ENCODE assay signal across 24 mouse cellular contexts in genomic region chr5:113626352-113626751, GRCm38 (mm10). TPM values are rescaled to one million over a fixed set of nuclear protein-coding genes. Genes with fewer than 3 reads are reported as not detected.
DNase-seq lines count a peak whose midpoint lies in the region; ATAC-seq and TF ChIP-seq lines count a peak whose summit lies in the region.
"Had no signal": no experiment of that assay in that cellular context is flagged by ENCODE, and none has a peak within 500 bp of the region (broad histone marks: within the 10 kb centered on the region; RNA-seq: fewer than 3 reads in every experiment).

No protein-coding gene starts in this region.

- peak; percentile 88 for DNase-seq in heart, adult 11 months
- DNase-seq in heart, postnatal 4 days: no peak
- peak; percentile 75 for DNase-seq in 3T3-L1 (ENCODE audit: low read depth, low spot score)
- peak; percentile 64 for DNase-seq in forelimb bud, embryonic 11.5 days (ENCODE audit: low read depth, low spot score)
- DNase-seq in stomach, postnatal 0 days (ENCODE audit: low spot score): no peak
- no peak for DNase-seq in gastrocnemius, adult 18-20 months (ENCODE audit: low spot score)
- DNase-seq in heart, adult 8-10 months (ENCODE audit: low spot score): no peak
- DNase-seq: adrenal gland, postnatal 25 days; cerebellum, adult 11 months; cerebellum, postnatal 10 days; forebrain, postnatal 0 days; kidney, adult 8-10 months; kidney, postnatal 25 days; left cerebral cortex, postnatal 4 days; liver, embryonic 13.5 days; thymus, postnatal 14 days had no signal

- no peak overlapping the region for H3K4me3 ChIP-seq in stomach, postnatal 0 days (ENCODE audit: low read depth, low read length)
- H3K4me3 ChIP-seq: embryonic facial prominence, embryonic 13.5 days; forebrain, embryonic 10.5 days; hindbrain, embryonic 12.5 days; liver, embryonic 13.5 days; midbrain, embryonic 13.5 days; myocyte had no signal

- 59% methylated on average over 8 of the region's 8 CpGs for WGBS in stomach, postnatal 0 days

- ATAC-seq in megakaryocyte, adult 5-6 weeks (ENCODE audit: poor library complexity, severe bottlenecking): peak; percentile 85
- ATAC-seq in stomach, postnatal 0 days (ENCODE audit: low FRiP score, low TSS enrichment): no peak
- ATAC-seq: forebrain, postnatal 0 days; inflammation-experienced regulatory T-cells, adult 6 months; midbrain, embryonic 13.5 days had no signal

- H3K36me3 ChIP-seq in stomach, postnatal 0 days (ENCODE audit: control insufficient read depth, insufficient read depth, low read length): no peaks in the 10 kb centered on the region
- H3K36me3 ChIP-seq: embryonic facial prominence, embryonic 13.5 days; forebrain, embryonic 10.5 days; G1E; hindbrain, embryonic 12.5 days; liver, embryonic 13.5 days; midbrain, embryonic 13.5 days had no signal

- H3K27me3 ChIP-seq in stomach, postnatal 0 days (ENCODE audit: control insufficient read depth, insufficient read depth, low read length): no peaks in the 10 kb centered on the region
- H3K27me3 ChIP-seq: embryonic facial prominence, embryonic 13.5 days; hindbrain, embryonic 12.5 days; midbrain, embryonic 13.5 days had no signal

- no peak for TF ChIP-seq EP300 in stomach, postnatal 0 days (optimal IDR thresholded peaks at IDR 0.05)

- no peak overlapping the region for H3K9ac ChIP-seq in stomach, postnatal 0 days (ENCODE audit: low read length)
- H3K9ac ChIP-seq: embryonic facial prominence, embryonic 13.5 days; forebrain, postnatal 0 days; hindbrain, embryonic 12.5 days; liver, embryonic 13.5 days; midbrain, embryonic 13.5 days had no signal

- H3K4me2 ChIP-seq in stomach, postnatal 0 days (replicated peaks; ENCODE audit: low read depth): no peak overlapping the region
- H3K4me2 ChIP-seq: embryonic facial prominence, embryonic 13.5 days; hindbrain, embryonic 12.5 days; liver, embryonic 13.5 days; midbrain, embryonic 13.5 days had no signal

- H3K9me3 ChIP-seq in stomach, postnatal 0 days (ENCODE audit: control insufficient read depth, low read length): no peaks in the 10 kb centered on the region
- H3K9me3 ChIP-seq: embryonic facial prominence, embryonic 13.5 days; forebrain, embryonic 10.5 days; hindbrain, embryonic 12.5 days; liver, embryonic 13.5 days; midbrain, embryonic 13.5 days had no signal

- no peak overlapping the region for H3K27ac ChIP-seq in stomach, postnatal 0 days (replicated peaks)
- H3K27ac ChIP-seq: embryonic facial prominence, embryonic 13.5 days; hindbrain, embryonic 12.5 days; liver, embryonic 13.5 days; midbrain, embryonic 13.5 days had no signal

- TF ChIP-seq CTCF in stomach, postnatal 0 days (IDR thresholded peaks at IDR 0.05; ENCODE audit: low read depth): no peak

- H3K4me1 ChIP-seq in stomach, postnatal 0 days (replicated peaks; ENCODE audit: control insufficient read depth, insufficient read depth): no peaks in the 10 kb centered on the region
- H3K4me1 ChIP-seq: liver, embryonic 13.5 days had no signal

RNA-seq across cellular contexts. Expression of gene Cmklr1, which starts 23.9 kb away (rescaled TPM):
- 10 to 100 TPM; 12.6 to 14.6 TPM for total RNA-seq in heart, postnatal 4 days (2021)
- 1.9 and 2.1 TPM in 2 replicates for total RNA-seq in megakaryocyte, adult 5-6 weeks (2015)
- 0.41 and 2.2 TPM in 2 replicates for total RNA-seq in megakaryocyte, adult 5-6 weeks (2017)
- 2.0 and 2.6 TPM in 2 replicates for polyA plus RNA-seq in stomach, postnatal 0 days (2015; fragmentation: Nextera tagmentation; extraction: Ambion mirVana)
- total RNA-seq in gastrocnemius, adult 18-20 months (2021): 10 to 100 TPM; 12.4 to 14.9 TPM
- 10 to 100 TPM; 14.8 to 30.1 (median 17.9) TPM for total RNA-seq in heart, adult 8-10 months (2022)
- polyA plus RNA-seq: G1E had no signal

Comparison
In these comparisons a context has a peak if more than half of its experiments do, and no peak if none do; other contexts are left out.
1. DNase-seq: peak in heart, adult 11 months (single experiment), 3T3-L1 (single experiment) and forelimb bud, embryonic 11.5 days (single experiment); none in heart, postnatal 4 days (single experiment), stomach, postnatal 0 days (single experiment), gastrocnemius, adult 18-20 months (single experiment) and heart, adult 8-10 months (single experiment).
2. RNA of gene Cmklr1, which starts 23.9 kb away (total RNA-seq): 14.8 to 30.1 TPM in heart, adult 8-10 months, 12.4 to 14.9 TPM in gastrocnemius, adult 18-20 months and 12.6 to 14.6 TPM in heart, postnatal 4 days; 0.41 to 2.2 TPM in megakaryocyte, adult 5-6 weeks; every median in the first group is over 4 times any median in the second.